8 mouse cellular contexts compared by ENCODE assay signal in genomic region chr13:69610751-69611397, GRCm38 (mm10). TPM values are rescaled to one million over a fixed set of nuclear protein-coding genes. Genes with fewer than 3 reads are reported as not detected.
DNase-seq lines count a peak whose midpoint lies in the region; ATAC-seq and TF ChIP-seq lines count a peak whose summit lies in the region.

No protein-coding gene starts in this region.

- DNase-seq in kidney, adult 8-10 months = peak; percentile 41 to 58
- DNase-seq in kidney, adult 9 months = no peak
- DNase-seq in MEL (ENCODE audit: low read depth, low spot score) = no peak
- DNase-seq in limb, embryonic 10.5 days (ENCODE audit: low spot score) = no peak
- no peak for DNase-seq in ovary, postnatal 14 days (ENCODE audit: low spot score)

- no peak for TF ChIP-seq RAD21 in MEL (IDR thresholded peaks at IDR 0.05; ENCODE audit: low read depth, low read length)

- H3K36me3 ChIP-seq in MEL (ENCODE audit: control insufficient read depth in 1 of 2, insufficient read depth in 2 of 2, low read length in 2 of 2) = peaks cover 16 to 41% of the 10 kb centered on the region in 2 experiments
- peaks cover 24% of the 10 kb centered on the region for H3K36me3 ChIP-seq in embryonic facial prominence, embryonic 13.5 days
- H3K36me3 ChIP-seq in heart, embryonic 16.5 days (ENCODE audit: control insufficient read depth, insufficient read depth) = peaks cover 9% of the 10 kb centered on the region
- H3K36me3 ChIP-seq in limb, embryonic 10.5 days = peaks cover 28% of the 10 kb centered on the region
- peaks cover 16% of the 10 kb centered on the region for H3K36me3 ChIP-seq in midbrain, embryonic 12.5 days

- no peak overlapping the region for H3K27ac ChIP-seq in MEL (ENCODE audit: control insufficient read depth, low read depth, low read length)
- no peak overlapping the region for H3K27ac ChIP-seq in embryonic facial prominence, embryonic 13.5 days
- H3K27ac ChIP-seq in heart, embryonic 16.5 days (ENCODE audit: low read length) = no peak overlapping the region
- H3K27ac ChIP-seq in limb, embryonic 10.5 days = peak overlapping the region; percentile 91
- H3K27ac ChIP-seq in midbrain, embryonic 12.5 days (replicated peaks) = no peak overlapping the region

- no peak for TF ChIP-seq EP300 in MEL (IDR thresholded peaks at IDR 0.05; ENCODE audit: low read depth in 1 of 2, low read length in 2 of 2)

- WGBS in embryonic facial prominence, embryonic 13.5 days = under 1% methylated on average over 40 of the region's 40 CpGs
- under 1% methylated on average over 40 of the region's 40 CpGs for WGBS in heart, embryonic 16.5 days
- under 1% methylated on average over 40 of the region's 40 CpGs for WGBS in limb, embryonic 10.5 days
- 1% methylated on average over 40 of the region's 40 CpGs for WGBS in midbrain, embryonic 12.5 days

- TF ChIP-seq CTCF in MEL (IDR thresholded peaks at IDR 0.05 in 2 of 3, conservative IDR thresholded peaks at IDR 0.05 in 1 of 3; ENCODE audit: control insufficient read depth in 1 of 3, insufficient read depth in 1 of 3, low read depth in 2 of 3, low read length in 3 of 3, poor library complexity in 1 of 3, severe bottlenecking in 1 of 3) = no peak

- no peaks in the 10 kb centered on the region for H3K9me3 ChIP-seq in MEL (replicated peaks; ENCODE audit: insufficient read depth, low read length)
- no peaks in the 10 kb centered on the region for H3K9me3 ChIP-seq in embryonic facial prominence, embryonic 13.5 days
- H3K9me3 ChIP-seq in heart, embryonic 16.5 days (replicated peaks; ENCODE audit: control insufficient read depth, low read length) = no peaks in the 10 kb centered on the region
- H3K9me3 ChIP-seq in limb, embryonic 10.5 days (replicated peaks) = no peaks in the 10 kb centered on the region
- no peaks in the 10 kb centered on the region for H3K9me3 ChIP-seq in midbrain, embryonic 12.5 days

- peaks cover 4 to 35% of the 10 kb centered on the region in 2 experiments for H3K4me1 ChIP-seq in MEL (ENCODE audit: control insufficient read depth in 1 of 2, insufficient read depth in 2 of 2, low read length in 2 of 2)
- H3K4me1 ChIP-seq in embryonic facial prominence, embryonic 13.5 days = peaks cover 15% of the 10 kb centered on the region
- H3K4me1 ChIP-seq in heart, embryonic 16.5 days (ENCODE audit: control insufficient read depth, insufficient read depth, low read length) = peaks cover 10% of the 10 kb centered on the region
- peaks cover 16% of the 10 kb centered on the region for H3K4me1 ChIP-seq in limb, embryonic 10.5 days
- peaks cover 24% of the 10 kb centered on the region for H3K4me1 ChIP-seq in midbrain, embryonic 12.5 days

- peaks cover 28% of the 10 kb centered on the region for H3K79me2 ChIP-seq in MEL (ENCODE audit: control insufficient read depth, insufficient read depth, low read length, poor library complexity)

- H3K9ac ChIP-seq in MEL (ENCODE audit: control insufficient read depth, low read depth, low read length, poor library complexity, severe bottlenecking) = peak overlapping the region; percentile 51
- peak overlapping the region; percentile 78 for H3K9ac ChIP-seq in embryonic facial prominence, embryonic 13.5 days
- H3K9ac ChIP-seq in heart, embryonic 16.5 days (ENCODE audit: low read length) = peak overlapping the region; percentile 71
- H3K9ac ChIP-seq in midbrain, embryonic 12.5 days (replicated peaks) = peak overlapping the region; percentile 60

- peak; percentile 24 to 25; a peak in 1 of 4 replicates for TF ChIP-seq POLR2A in MEL (IDR thresholded peaks at IDR 0.05; ENCODE audit: control insufficient read depth in 1 of 2, insufficient read depth in 1 of 2, low read depth in 1 of 2, low read length in 2 of 2, poor library complexity in 1 of 2)

- H3K4me3 ChIP-seq in MEL (ENCODE audit: control insufficient read depth in 1 of 2, insufficient read depth in 1 of 2, low read depth in 2 of 2, low read length in 2 of 2) = peak overlapping the region; percentile 75 to 91
- peak overlapping the region; percentile 98 for H3K4me3 ChIP-seq in embryonic facial prominence, embryonic 13.5 days
- H3K4me3 ChIP-seq in heart, embryonic 16.5 days (ENCODE audit: low read length) = peak overlapping the region; percentile 100
- peak overlapping the region; percentile 92 for H3K4me3 ChIP-seq in limb, embryonic 10.5 days
- peak overlapping the region; percentile 98 for H3K4me3 ChIP-seq in midbrain, embryonic 12.5 days

- peak; percentile 18 for ATAC-seq in embryonic facial prominence, embryonic 13.5 days (ENCODE audit: insufficient number of reproducible peaks, insufficient read depth, low FRiP score, low TSS enrichment, low read depth)
- peak; percentile 14 for ATAC-seq in heart, embryonic 16.5 days (replicated peaks; ENCODE audit: extremely low read depth, insufficient read depth, low FRiP score)
- ATAC-seq in midbrain, embryonic 12.5 days (ENCODE audit: low FRiP score, low read depth) = no peak

- no peaks in the 10 kb centered on the region for H3K27me3 ChIP-seq in MEL (ENCODE audit: control insufficient read depth in 1 of 2, insufficient read depth in 2 of 2, low read length in 2 of 2)
- H3K27me3 ChIP-seq in embryonic facial prominence, embryonic 13.5 days = no peaks in the 10 kb centered on the region
- H3K27me3 ChIP-seq in heart, embryonic 16.5 days (ENCODE audit: control insufficient read depth, insufficient read depth, low read length) = peaks cover 5% of the 10 kb centered on the region; the same call in 1 of the 2 replicates
- peaks cover 14% of the 10 kb centered on the region for H3K27me3 ChIP-seq in limb, embryonic 10.5 days (ENCODE audit: low read depth, poor library complexity, severe bottlenecking)
- H3K27me3 ChIP-seq in midbrain, embryonic 12.5 days = no peaks in the 10 kb centered on the region

- peak overlapping the region; percentile 94 for H3K4me2 ChIP-seq in embryonic facial prominence, embryonic 13.5 days
- peak overlapping the region; percentile 77 for H3K4me2 ChIP-seq in heart, embryonic 16.5 days (ENCODE audit: low read depth, low read length)
- H3K4me2 ChIP-seq in midbrain, embryonic 12.5 days (replicated peaks) = peak overlapping the region; percentile 91

TF ChIP-seq in MEL, 35 proteins besides CTCF, POLR2A, EP300 and RAD21:
- TF ChIP-seq RCOR1 (IDR thresholded peaks at IDR 0.05; ENCODE audit: low read depth, low read length) = no peak
- peak; percentile 53; the same call in 1 of the 2 replicates for TF ChIP-seq SIN3A (IDR thresholded peaks at IDR 0.05; ENCODE audit: low read length)

RNA-seq across cellular contexts. Expression of gene Srd5a1, which starts 0.4 kb away (rescaled TPM):
- 4.0 and 7.7 TPM in 2 replicates for total RNA-seq in MEL (2012; rRNA removed)
- 10 to 100 TPM in 1 of 2 experiments, not detected in 1; 10.5 TPM for polyA plus RNA-seq in MEL (2012; ENCODE audit: insufficient read depth in 1 of 2, insufficient read length in 2 of 2, low read depth in 1 of 2, low replicate concordance in 2 of 2, missing spikeins in 1 of 2)
- 29.0 and 32.6 TPM in 2 replicates for polyA plus RNA-seq in embryonic facial prominence, embryonic 13.5 days (2015; fragmentation: Nextera tagmentation; extraction: Ambion mirVana)
- polyA plus RNA-seq in heart, embryonic 16.5 days (2015; fragmentation: Nextera tagmentation; extraction: Ambion mirVana) = 6.8 and 8.8 TPM in 2 replicates
- 19.5 and 29.6 TPM in 2 replicates for polyA plus RNA-seq in limb, embryonic 10.5 days (2016; fragmentation: Nextera tagmentation; extraction: Ambion mirVana)
- 24.3 and 24.9 TPM in 2 replicates for polyA plus RNA-seq in midbrain, embryonic 12.5 days (2016; fragmentation: Nextera tagmentation; extraction: Ambion mirVana)

Comparison
In these comparisons a context has a peak if more than half of its experiments do, and no peak if none do; other contexts are left out.
1. DNase-seq: peak in kidney, adult 8-10 months (2 of 2); none in kidney, adult 9 months (single experiment), MEL (single experiment), limb, embryonic 10.5 days (single experiment) and ovary, postnatal 14 days (single experiment).
2. Peak in every context shown above with its lines, with median percentiles within 50 percentile points of each other: H3K4me3 ChIP-seq, H3K9ac ChIP-seq and H3K4me2 ChIP-seq.